Mouse (Mus musculus): ENCODE data around the gene Olfr725.

Gene Olfr725

GRCm38 (mm10) chr14:50040275-50040674 lies at the start of gene Olfr725:
TSS of gene Olfr725 (minus strand) at chr14:50040375.
- no peak for DNase-seq

- no peak for DNase-seq
These were observed 22.5 kb upstream of the Olfr725 start for GRCm38 (mm10) chr14:50062733-50063104.

GRCm38 (mm10) chr14:50061955-50062732 lies 22.0 kb upstream of the Olfr725 start:
- DNase-seq: peak in 1 of 2 experiments; percentile 13

- no peak for DNase-seq
These were observed 21.4 kb upstream of the Olfr725 start for GRCm38 (mm10) chr14:50061590-50061954.

- no peak for DNase-seq
These were observed 21.0 kb upstream of the Olfr725 start for GRCm38 (mm10) chr14:50061179-50061578.

GRCm38 (mm10) chr14:50032041-50032440 lies 8.1 kb downstream of the Olfr725 start:
- no peak for DNase-seq

- DNase-seq: no peak
These were observed 8.8 kb downstream of the Olfr725 start for GRCm38 (mm10) chr14:50031356-50031755.

GRCm38 (mm10) chr14:50026371-50026770 lies 13.8 kb downstream of the Olfr725 start:
- no peak for DNase-seq

Data from thymus, adult 18-20 months (tissue).